Mouse (Mus musculus) embryonic facial prominence, embryonic 13.5 days (tissue): ENCODE data around the gene Pus7. TPM values are rescaled to one million over a fixed set of nuclear protein-coding genes. Genes with fewer than 3 reads are reported as not detected.

Experiments
- ATAC-seq: fragments of 200-750 bp; cut with Nextera tagmentation; 2 replicates; pipeline ENCODE4 v1.8.0; 2017; ENCODE audit warnings: low read depth; ENCODE audit not compliant: insufficient number of reproducible peaks, insufficient read depth, low FRiP score, low TSS enrichment
- H3K27ac ChIP-seq: fragments of 300-500 bp; sonication (generic); 2 replicates; pipeline ENCODE4 v1.5.1; 2015; ENCODE audit warnings: moderate library complexity, mild to moderate bottlenecking, inconsistent platforms
- H3K27me3 ChIP-seq: fragments of 300-500 bp; sonication (generic); 2 replicates; pipeline ENCODE4 v1.6.1; 2015; ENCODE audit warnings: mild to moderate bottlenecking, inconsistent platforms
- H3K36me3 ChIP-seq: fragments of 300-500 bp; sonication (generic); 2 replicates; pipeline ENCODE4 v1.6.1; 2015; ENCODE audit warnings: mild to moderate bottlenecking, inconsistent platforms
- H3K4me1 ChIP-seq: fragments of 300-500 bp; sonication (generic); 2 replicates; pipeline ENCODE4 v1.6.1; 2015; ENCODE audit warnings: inconsistent platforms
- H3K4me2 ChIP-seq: fragments of 300-500 bp; sonication (generic); 2 replicates; pipeline ENCODE4 v1.6.1; 2015; ENCODE audit warnings: moderate library complexity, mild to moderate bottlenecking, inconsistent platforms
- H3K4me3 ChIP-seq: fragments of 300-500 bp; sonication (generic); 2 replicates; pipeline ENCODE4 v1.5.1; 2015; ENCODE audit warnings: mild to moderate bottlenecking, inconsistent platforms
- H3K9ac ChIP-seq: fragments of 300-500 bp; sonication (generic); 2 replicates; pipeline ENCODE4 v1.6.1; 2015; ENCODE audit warnings: mild to moderate bottlenecking, inconsistent platforms
- H3K9me3 ChIP-seq: fragments of 300-500 bp; sonication (generic); 2 replicates; pipeline ENCODE4 v1.6.1; 2016; ENCODE audit warnings: inconsistent platforms
- WGBS: fragments of 180-500 bp; shearing (Covaris S2); methylation state at CpG from one replicate; pipeline ENCODE4 v1.1.7; 2015; ENCODE audit warnings: mixed read lengths; 5-methylcytosine and 5-hydroxymethylcytosine counted together
- polyA plus RNA-seq: library from polyadenylated mRNA; unstranded; fragments of >200 nt; fragmentation: Nextera tagmentation; extraction: Ambion mirVana; gene quantifications from 2 replicates; pipeline ENCODE4 v1.2.1, GENCODE M21; 2015

Gene Pus7
- polyA plus RNA-seq: 34.9 and 35.2 TPM in 2 replicates

- H3K4me3 ChIP-seq: peak within 1 kb of the TSS; percentile 86
- H3K9me3 ChIP-seq: no peaks in the 10 kb centered on the region
- peak; percentile 85 for ATAC-seq
- H3K4me2 ChIP-seq: peak within 1 kb of the TSS; percentile 77
- H3K4me1 ChIP-seq: peaks cover 20% of the 10 kb centered on the region
- no peaks in the 10 kb centered on the region for H3K36me3 ChIP-seq
- H3K27me3 ChIP-seq: no peaks in the 10 kb centered on the region
- no peak within 1 kb of the TSS; the same call in 1 of the 2 replicates for H3K27ac ChIP-seq
- under 1% methylated on average over 83 of the region's 86 CpGs for WGBS
- peak within 1 kb of the TSS; percentile 88 for H3K9ac ChIP-seq
Measured at GRCm38 (mm10) chr5:23782931-23783877, at the start of gene Pus7. Gene Pus7, minus strand, starts transcription at chr5:23783711.

GRCm38 (mm10) chr5:23830897-23831752 lies 47.6 kb upstream of the Pus7 start:
- Histone ChIP-seq H3K4me3 (peak overlapping the region; percentile 24), H3K4me1 (no peaks in the 10 kb centered on the region), H3K9ac (0 out of 2 replicates have a peak overlapping the region, but pooled peaks have one; percentile 36), H3K9me3 (no peaks in the 10 kb centered on the region), H3K36me3 (no peaks in the 10 kb centered on the region), H3K4me2 (peak overlapping the region; percentile 50), H3K27me3 (peaks cover 34% of the 10 kb centered on the region), H3K27ac (no peak overlapping the region)
- ATAC-seq: no peak
- WGBS: 50% methylated on average over 58 of the region's 58 CpGs

DNA sequence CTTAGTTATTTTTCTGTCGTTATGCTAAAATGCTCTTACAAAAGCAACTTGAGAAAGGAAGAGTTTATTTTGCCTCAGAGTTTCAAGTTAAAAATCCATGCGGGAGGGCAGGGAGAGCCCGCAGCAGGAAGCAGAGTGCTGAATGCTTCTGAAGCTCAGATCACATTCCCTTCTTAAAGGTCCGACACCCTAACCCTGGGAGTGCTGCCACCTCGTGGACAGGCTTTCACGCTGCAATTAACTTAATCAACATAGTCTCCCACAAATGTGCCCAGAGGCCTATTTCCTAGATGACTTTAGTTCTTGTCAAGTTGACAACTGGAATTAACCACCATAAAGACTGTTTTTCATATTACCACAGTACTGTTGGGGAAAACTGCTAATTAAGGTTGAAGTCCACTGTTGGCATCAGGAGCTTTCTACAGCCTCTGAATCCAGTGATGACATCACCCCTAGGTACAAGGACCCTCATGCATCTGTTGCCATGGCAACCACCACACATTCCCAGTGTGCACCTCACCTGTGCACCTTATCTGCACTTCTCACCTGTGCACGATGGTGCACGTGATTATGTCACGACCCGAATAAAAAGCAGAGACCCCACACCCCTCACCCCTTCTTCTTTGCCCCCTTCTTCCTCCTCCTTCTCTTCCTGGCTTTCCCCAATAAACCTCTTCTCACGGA lies 43.0 kb upstream of the Pus7 start:
- H3K27ac ChIP-seq: no peak overlapping the region
- WGBS: 37% methylated on average over 11 of the region's 11 CpGs
- no peak overlapping the region for H3K4me2 ChIP-seq
- no peaks in the 10 kb centered on the region for H3K9me3 ChIP-seq
- H3K9ac ChIP-seq: no peak overlapping the region
- no peaks in the 10 kb centered on the region for H3K36me3 ChIP-seq
- H3K4me1 ChIP-seq: no peaks in the 10 kb centered on the region
- peaks cover 21% of the 10 kb centered on the region for H3K27me3 ChIP-seq
- ATAC-seq: no peak
- H3K4me3 ChIP-seq: no peak overlapping the region

DNA sequence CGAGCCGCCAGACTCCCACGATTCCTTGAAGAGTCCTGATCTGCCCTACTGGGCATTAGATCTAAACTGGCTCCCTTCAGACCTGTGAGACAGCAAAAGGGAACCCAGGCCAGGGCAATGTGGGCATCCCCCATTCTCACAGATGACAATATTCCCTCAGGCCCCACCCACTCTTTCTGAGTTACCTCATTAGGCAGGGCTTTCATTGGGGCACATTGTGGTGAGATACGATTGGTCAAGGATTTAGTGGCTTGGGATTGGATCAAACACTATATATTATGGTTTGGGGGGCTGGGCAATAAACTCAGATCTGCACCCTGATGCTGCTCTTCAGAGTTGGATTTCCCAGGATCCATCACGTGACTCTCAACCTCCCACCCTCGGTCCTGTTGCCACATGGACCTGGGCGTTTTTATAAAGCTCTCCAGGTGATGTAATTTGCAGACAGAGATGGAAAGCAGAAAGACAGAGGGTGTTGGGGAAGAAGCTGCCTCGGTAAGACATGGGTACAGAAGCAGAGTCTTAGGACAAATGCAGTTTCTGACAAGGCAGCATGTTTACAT lies 40.7 kb upstream of the Pus7 start:
- Histone ChIP-seq H3K9ac (no peak overlapping the region), H3K4me3 (no peak overlapping the region), H3K27me3 (0 out of 2 replicates have a peak, but pooled peaks cover 7% of the 10 kb centered on the region), H3K36me3 (peaks cover 11% of the 10 kb centered on the region), H3K9me3 (no peaks in the 10 kb centered on the region), H3K4me2 (no peak overlapping the region), H3K4me1 (no peaks in the 10 kb centered on the region), H3K27ac (no peak overlapping the region)
- WGBS: 83% methylated on average over 8 of the region's 8 CpGs
- no peak for ATAC-seq

DNA sequence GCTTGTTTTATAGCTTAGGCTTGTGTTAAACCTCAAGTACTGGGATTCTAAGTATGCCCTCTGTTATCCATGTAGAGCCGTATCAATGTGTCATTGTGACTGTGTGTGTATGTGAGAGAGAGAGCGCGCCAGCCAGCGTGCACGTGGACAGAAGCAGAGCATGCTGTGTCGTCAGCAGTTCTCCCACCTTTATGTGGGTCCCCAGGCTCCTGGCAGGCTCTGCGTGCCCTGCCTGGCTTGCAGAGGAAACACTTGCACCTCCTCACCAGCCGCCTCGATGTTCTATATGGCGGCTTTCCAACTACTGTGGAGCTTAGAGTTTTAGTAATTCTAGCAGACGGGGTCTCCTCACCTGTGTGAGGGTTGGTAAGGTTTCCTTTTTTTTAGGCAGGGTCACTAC lies 38.8 kb upstream of the Pus7 start:
- no peak for ATAC-seq
- no peaks in the 10 kb centered on the region for H3K9me3 ChIP-seq
- no peak overlapping the region for H3K27ac ChIP-seq
- WGBS: 81% methylated on average over 11 of the region's 11 CpGs
- no peaks in the 10 kb centered on the region for H3K27me3 ChIP-seq
- no peak overlapping the region for H3K4me3 ChIP-seq
- no peak overlapping the region for H3K9ac ChIP-seq
- H3K4me1 ChIP-seq: no peaks in the 10 kb centered on the region
- H3K36me3 ChIP-seq: peaks cover 26% of the 10 kb centered on the region
- no peak overlapping the region for H3K4me2 ChIP-seq

GRCm38 (mm10) chr5:23816681-23817080 lies 33.2 kb upstream of the Pus7 start:
- no peaks in the 10 kb centered on the region for H3K9me3 ChIP-seq
- no peak overlapping the region for H3K9ac ChIP-seq
- H3K27ac ChIP-seq: no peak overlapping the region
- H3K4me3 ChIP-seq: no peak overlapping the region
- no peaks in the 10 kb centered on the region for H3K4me1 ChIP-seq
- 95% methylated on average over 15 of the region's 15 CpGs for WGBS
- H3K4me2 ChIP-seq: no peak overlapping the region
- H3K27me3 ChIP-seq: no peaks in the 10 kb centered on the region
- peaks cover 79% of the 10 kb centered on the region for H3K36me3 ChIP-seq
- no peak for ATAC-seq

- Histone ChIP-seq H3K27ac (no peak overlapping the region), H3K4me1 (no peaks in the 10 kb centered on the region), H3K4me2 (no peak overlapping the region), H3K9me3 (no peaks in the 10 kb centered on the region), H3K4me3 (no peak overlapping the region), H3K9ac (no peak overlapping the region), H3K36me3 (peaks cover 90% of the 10 kb centered on the region), H3K27me3 (no peaks in the 10 kb centered on the region)
- ATAC-seq: no peak
- 84% methylated on average over 5 of the region's 5 CpGs for WGBS
Measured at GRCm38 (mm10) chr5:23814841-23815240, 31.3 kb upstream of the Pus7 start.

DNA sequence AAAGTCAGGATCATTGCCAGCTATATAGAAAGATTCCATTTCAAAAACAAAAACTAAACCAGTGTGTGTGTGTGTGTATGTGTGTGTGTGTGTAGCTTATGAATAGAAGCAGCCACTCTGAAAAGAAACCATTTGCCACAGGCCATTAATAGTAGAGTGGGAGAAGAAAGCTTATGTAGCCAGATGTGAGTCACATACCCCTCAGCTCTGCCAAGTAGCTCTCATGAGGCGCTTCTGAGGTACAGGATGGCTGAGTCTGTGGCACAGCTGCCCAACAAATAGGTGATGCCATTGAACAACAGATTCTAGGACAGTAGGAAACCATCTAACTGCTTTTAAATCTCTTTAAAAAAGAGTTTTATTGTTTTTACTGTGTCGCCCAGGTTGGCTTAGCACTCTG lies 9.2 kb upstream of the Pus7 start:
- ATAC-seq: no peak
- Histone ChIP-seq H3K4me1 (peaks cover 6% of the 10 kb centered on the region), H3K9ac (0 out of 2 replicates have a peak overlapping the region, but pooled peaks have one; percentile 22), H3K27me3 (no peaks in the 10 kb centered on the region), H3K9me3 (no peaks in the 10 kb centered on the region), H3K4me3 (no peak overlapping the region), H3K36me3 (peaks cover 57% of the 10 kb centered on the region), H3K4me2 (no peak overlapping the region), H3K27ac (no peak overlapping the region)
- WGBS: 93% methylated on average over 2 of the region's 2 CpGs

- Histone ChIP-seq H3K9ac (no peak overlapping the region), H3K27me3 (no peaks in the 10 kb centered on the region), H3K4me1 (peaks cover 9% of the 10 kb centered on the region), H3K4me2 (no peak overlapping the region), H3K36me3 (peaks cover 30% of the 10 kb centered on the region), H3K27ac (no peak overlapping the region), H3K9me3 (no peaks in the 10 kb centered on the region), H3K4me3 (no peak overlapping the region; the same call in 1 of the 2 replicates)
- ATAC-seq: no peak
- WGBS: 82% methylated on average over 4 of the region's 4 CpGs
Measured at GRCm38 (mm10) chr5:23789078-23789612, 5.6 kb upstream of the Pus7 start.

DNA sequence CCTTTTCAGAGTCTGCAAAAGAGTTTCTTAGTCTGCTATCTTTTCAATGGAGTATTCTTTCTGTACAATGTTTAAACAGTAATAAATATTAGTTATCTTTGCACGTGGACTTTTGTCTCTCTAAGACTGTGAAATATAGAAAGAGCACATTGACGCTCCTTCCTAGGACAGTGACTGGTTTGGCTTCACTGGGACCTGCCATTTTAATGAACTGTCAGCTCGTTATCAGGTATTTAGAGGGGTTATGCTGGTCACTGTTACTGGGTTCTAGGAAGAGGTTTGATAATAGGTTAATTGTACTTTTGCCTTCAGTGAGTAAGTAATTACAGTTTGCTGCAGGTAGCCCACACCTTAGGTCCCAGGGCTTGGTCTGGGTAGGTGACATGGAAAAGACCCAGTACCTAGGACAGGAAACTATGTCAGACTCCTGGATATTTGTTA lies 4.9 kb upstream of the Pus7 start:
- WGBS: 48% methylated on average over 3 of the region's 3 CpGs
- peak overlapping the region; percentile 88 for H3K4me2 ChIP-seq
- peaks cover 26% of the 10 kb centered on the region for H3K36me3 ChIP-seq
- no peaks in the 10 kb centered on the region for H3K9me3 ChIP-seq
- H3K4me3 ChIP-seq: peak overlapping the region; percentile 97
- no peaks in the 10 kb centered on the region for H3K27me3 ChIP-seq
- 0 out of 2 replicates have a peak overlapping the region, but pooled peaks have one; percentile 60 for H3K27ac ChIP-seq
- H3K9ac ChIP-seq: peak overlapping the region; percentile 95
- ATAC-seq: no peak
- peaks cover 9% of the 10 kb centered on the region for H3K4me1 ChIP-seq
